Mouse (Mus musculus): ENCODE measurements around the gene Olfr539.
"Not testable (repeated sequence)": the region's sequence is repeated elsewhere in the genome, so short reads cannot be mapped to it uniquely, and the experiment has no call there.

Olfr539 gene

DNA sequence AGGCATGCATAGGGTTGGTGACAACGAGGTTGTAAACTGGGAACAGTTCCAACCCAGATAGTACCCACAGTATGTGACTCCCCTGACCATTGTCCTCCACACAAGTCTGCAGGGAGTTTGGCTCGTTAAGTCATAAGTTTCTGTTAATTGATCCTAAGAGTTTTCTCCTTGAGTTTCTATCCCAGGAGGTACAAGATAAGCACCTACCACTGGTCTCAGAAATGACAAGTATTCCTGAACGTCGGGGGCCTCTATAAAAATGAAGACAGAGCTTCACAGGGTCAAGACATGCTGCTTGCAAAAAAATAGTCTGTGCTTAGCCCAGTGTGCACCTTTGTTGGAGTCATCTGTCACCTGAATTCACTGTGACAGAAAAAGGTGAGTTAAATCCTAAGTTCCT is at the start of gene Olfr539:
TSS of gene Olfr539 (plus strand) at position 301 of the 400 bp plus-strand sequence.
- no peak for DNase-seq (ENCODE audit: low read depth)

DNA sequence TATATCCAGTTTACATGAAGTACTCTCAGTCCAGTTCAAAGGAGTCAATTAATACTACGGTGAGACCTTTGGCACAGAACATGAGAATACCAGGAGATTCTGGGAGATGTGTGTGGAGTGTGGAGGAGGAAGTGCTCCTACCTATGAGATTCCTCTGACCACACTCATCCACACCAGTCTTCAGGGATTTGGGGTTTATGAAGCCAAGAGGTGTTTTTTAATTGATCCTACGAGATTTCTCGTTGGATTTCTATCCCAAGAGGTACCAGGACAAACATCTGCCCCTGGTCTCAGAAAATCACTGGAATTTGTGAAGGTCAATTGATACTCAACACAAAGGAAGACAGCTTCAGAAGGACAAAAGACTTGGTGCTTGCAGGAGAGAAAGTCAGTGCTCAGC is 31.1 kb upstream of the Olfr539 start, which contains the start of gene Olfr61:
TSS of gene Olfr61 (plus strand) at position 301 of the 400 bp plus-strand sequence.
- not testable (repeated sequence) for DNase-seq (ENCODE audit: low read depth)

DNA sequence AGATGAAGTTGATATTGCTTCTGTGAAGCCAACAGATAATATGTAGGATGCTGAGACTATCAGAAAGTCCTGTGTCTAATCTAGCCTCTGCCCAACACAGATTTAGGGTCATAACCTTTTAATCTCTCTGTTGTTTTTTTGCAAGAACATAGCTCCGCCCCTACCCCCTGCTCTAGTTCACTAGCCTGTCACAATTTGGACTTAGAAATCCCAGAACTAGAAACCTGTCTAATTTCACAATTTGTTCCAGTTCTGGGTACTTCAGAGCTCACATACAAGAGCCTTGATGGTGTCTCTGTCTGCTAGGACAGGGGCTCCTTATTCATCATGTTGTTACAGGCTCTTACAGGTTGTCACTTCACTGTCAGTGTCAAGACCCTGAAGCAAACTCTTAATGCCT is 29.2 kb upstream of the Olfr539 start:
- no peak for DNase-seq (ENCODE audit: low read depth)

DNA sequence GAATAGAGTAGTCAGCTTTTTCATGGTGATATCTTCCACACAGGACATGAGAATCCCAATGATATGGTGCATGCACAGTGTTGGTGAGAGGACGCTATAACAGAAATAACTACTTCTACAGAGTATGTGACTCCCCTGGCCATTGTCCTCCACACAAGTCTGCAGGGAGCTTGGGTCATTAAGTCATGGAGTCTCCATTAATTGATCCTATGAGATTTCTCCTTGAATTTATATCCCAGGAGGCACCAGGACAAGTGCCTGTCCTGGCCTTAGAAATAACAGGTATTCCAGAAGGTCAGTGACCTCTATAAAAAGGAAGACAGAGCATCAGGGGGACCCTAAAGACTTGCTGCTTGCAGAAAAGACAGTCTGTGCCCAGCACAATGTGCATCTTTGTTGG is 13.6 kb upstream of the Olfr539 start, which contains the start of gene Olfr53:
TSS of gene Olfr53 (plus strand) at position 301 of the 400 bp plus-strand sequence.
- no peak for DNase-seq (ENCODE audit: low read depth)

DNA sequence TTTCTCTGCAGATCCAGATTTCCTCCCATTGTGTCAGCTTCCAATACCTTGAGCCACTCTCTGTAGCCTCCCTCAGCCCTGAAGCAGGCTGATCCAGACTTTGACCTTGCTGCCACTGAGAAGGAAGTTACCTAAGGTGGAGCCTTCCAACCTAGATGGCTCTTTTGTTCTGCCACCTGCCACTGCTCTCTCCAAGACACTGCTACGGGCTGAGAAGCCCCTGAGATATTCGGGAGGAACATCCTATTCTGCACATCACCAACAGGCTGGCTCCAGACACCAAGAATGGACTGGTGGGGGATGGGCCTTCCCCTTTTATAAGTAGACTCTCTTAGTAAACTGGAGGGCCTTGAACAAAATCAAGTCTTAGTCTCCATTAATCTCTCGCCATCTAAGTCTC is 11.0 kb downstream of the Olfr539 start:
- DNase-seq (ENCODE audit: low read depth) = not testable (repeated sequence)

DNA sequence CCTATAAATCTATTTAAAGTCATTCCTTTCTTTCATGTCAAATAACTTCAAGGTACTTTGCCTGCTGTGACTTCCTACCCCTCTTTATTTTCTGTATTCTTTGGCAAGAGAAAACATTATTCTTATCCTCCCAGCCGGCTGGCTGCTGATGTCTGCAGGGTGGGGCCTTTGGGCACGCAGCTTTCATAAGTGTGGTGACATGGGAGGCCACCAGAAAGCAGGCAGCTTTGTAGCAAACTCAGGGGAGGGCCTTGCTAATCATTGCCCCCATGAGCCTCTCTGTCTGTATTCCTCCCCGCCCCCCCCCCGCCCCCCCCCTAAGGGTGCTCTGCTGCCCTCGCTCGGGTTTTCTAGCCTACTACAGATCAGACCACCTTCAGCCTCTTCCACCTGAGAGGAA is 16.1 kb downstream of the Olfr539 start:
- DNase-seq (ENCODE audit: low read depth) = no peak

DNA sequence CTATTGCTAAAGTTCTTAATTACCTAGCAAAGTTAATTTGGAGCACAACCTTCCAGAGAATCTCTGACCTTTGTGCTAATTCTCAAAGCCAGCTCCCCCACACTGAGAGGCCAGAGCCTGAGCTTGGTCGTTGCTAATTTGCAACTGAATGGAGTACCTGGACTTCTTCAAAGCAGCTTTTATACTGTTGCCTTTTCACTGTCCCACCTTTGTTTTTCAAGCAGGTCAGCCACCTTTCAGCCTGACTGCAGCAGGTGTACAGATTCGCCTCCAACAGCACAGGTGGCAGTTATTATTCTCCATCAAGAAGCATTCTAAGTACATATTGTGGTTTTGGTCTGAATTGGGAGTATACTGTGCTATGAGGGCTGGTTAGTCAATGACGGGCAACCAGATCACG is 19.9 kb downstream of the Olfr539 start:
- not testable (repeated sequence) for DNase-seq (ENCODE audit: low read depth)

DNA sequence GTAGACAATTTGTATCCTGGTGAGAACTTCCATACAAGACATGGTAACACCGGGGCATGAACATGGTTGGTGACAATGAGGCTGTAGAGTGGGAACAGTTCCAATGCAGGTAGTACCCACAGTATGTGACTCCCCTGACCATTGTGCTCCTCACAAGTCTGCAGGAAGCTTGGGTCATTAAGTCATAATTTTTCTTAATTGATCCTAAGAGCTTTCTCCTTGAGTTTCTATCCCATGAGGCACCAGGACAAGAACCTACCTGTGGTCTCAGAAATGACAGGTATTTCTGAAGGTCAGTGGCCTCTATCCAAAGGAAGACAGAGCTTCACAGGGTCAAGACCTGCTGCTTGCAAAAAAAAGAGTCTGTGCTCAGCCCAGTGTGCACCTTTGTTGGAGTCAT is 21.9 kb downstream of the Olfr539 start, which contains the start of gene Olfr45:
TSS of gene Olfr45 (plus strand) at position 301 of the 400 bp plus-strand sequence.
- DNase-seq (ENCODE audit: low read depth) = no peak

DNA sequence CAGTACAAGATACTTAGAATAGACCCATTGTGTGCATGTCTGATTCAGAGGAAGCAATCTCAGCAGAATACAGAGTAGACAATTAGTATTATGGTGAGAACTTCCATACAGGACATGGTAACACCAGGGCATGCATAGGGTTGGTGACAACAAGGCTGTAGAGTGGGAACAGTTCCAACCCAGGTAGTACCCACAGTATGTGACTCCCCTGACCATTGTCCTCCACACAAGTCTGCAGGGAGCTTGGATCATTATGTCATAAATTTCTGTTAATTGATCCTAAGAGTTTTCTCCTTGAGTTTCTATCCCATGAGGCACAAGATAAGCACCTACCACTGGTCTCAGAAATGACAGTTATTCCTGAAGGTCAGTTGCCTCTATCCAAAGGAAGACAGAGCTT is 37.2 kb downstream of the Olfr539 start, which contains the start of gene Olfr541:
TSS of gene Olfr541 (plus strand) at position 301 of the 400 bp plus-strand sequence.
- no peak for DNase-seq (ENCODE audit: low read depth)

DNA sequence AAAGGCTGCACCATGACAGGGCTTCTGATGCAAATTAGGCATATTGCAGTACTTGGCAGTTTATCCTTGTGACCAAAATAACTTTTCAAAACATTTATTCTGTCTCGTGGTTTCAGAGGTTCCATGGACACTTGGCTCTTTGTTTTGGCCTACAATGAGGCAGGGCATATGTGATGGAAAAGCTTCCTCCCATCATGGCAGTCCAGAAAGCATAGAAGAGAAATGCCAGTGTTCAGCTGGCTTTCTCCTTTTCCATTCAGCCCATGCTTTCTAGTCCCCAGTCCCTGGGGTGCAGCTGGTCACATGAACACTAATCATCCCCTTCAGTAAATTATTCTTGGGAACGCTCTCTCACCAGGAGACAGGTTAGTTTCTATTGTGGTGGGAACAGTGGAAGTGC is 46.6 kb downstream of the Olfr539 start:
- DNase-seq (ENCODE audit: low read depth) = no peak

DNA sequence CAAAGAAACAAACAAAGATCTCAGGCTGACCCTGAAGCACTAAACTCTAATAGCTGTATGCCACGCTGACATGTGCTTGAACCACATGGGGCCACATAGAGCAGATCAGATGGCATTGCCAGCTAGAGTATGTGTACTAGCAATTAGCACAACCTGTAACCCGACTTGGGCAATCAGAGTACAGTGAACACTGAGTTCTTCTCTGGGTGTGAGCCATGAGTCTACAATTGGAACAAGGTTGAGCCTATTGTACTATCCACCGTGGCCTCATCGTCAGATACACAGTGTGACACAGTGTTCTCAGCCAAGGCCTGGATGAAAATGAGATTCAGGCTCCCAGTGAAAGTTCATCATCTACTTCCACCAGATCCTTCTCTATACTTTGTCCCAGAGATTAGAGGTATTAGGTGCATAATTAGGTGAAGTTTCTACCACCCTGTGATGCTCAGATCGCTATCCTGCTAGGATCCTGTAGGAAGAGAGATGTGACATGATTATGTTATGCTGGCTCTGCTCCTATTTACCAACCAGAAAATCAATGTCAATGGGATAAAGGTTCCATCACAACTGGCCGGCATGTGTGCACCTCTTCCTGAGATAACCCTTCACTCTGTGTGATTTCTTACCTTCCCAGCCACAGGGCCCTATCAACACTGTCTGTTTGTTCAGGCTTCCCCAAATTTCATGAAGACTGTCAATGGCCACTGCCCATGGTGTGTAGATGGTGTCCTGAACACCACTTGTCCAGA is 48.0 kb downstream of the Olfr539 start:
- no peak for DNase-seq (ENCODE audit: low read depth)

DNA sequence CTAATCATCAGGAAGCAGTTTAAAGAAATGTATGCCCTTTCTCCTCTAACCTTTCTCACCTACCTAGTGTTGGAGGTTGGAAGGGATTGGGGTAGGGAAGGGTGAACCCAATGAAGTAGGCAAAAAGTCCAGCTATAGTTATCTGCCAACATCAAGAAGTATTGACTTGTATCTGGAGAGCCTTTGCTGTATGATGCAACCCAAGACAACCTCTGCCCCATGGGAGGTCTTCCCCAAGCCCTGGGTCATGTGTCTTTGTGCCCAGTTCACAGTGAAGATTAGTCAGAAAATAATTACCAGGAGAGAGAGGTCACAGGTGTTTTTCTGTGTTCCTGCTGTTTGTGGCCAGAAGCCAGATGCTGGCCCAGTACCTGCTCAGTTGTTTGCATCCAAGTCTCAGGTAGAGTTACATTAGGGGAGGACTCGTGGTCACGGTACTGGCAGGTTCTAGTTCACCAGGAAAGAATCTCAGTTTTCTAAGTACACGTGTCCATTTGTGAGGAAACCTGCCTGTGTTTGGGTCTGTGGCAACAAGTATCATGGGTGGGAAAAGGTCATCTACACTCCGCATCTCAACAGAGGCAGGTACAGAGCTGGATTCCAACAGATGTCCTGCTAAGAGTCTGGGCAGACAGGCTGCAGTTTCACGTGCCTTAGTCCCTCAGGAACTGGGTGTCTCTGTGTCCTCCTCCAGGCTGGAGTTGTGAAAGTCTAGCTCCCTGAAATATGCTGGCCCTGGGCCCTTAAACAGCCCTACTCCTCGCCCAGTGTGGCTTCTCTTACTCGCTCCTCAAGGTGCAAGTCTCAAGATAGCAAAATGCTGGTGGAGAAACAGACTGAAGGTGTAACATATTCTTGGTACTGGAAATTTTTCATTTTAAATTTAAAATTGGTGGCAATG is 57.7 kb downstream of the Olfr539 start:
- no peak for DNase-seq (ENCODE audit: low read depth)

DNA sequence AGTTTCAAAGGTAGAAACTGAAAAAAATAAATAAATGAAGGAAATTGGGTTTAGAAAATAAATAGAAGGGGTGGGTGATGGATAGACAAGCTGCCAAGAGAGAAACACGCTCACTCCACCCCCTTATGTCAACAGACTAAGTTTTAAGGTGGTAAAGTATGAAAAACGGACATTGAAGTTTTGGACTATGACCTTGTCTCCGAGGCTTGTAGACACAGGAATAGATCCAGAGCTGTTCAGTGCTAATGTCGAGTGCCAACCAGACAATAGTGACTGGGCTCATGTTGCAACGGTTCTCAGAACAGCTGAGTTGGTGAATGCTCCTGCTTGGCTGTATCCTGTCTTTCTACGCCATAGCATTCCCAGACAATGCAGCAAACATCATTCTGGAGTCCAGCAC is 61.4 kb downstream of the Olfr539 start:
- no peak for DNase-seq (ENCODE audit: low read depth)

DNA sequence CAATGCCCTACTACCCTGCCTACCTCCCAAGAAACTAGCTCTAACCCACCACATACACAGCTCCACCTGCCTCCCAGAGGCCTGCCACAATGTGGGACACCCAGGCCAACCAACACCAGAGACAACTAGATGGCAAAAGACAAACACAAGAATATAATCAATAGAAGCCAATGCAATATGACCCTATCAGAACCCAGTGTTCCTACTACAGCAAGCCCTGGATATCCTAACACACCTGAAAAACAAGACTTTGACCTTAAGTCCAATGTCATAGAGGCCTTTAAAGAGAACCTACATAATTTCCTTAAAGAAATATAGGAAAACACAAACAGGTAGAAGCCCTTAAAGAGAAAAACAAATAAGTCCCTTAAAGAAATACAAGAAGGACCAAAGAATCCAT is 65.8 kb downstream of the Olfr539 start:
- DNase-seq (ENCODE audit: low read depth) = no peak
